Mouse (Mus musculus): ENCODE results near the gene E130116L18Rik. TPM values are rescaled to one million over a fixed set of nuclear protein-coding genes. Genes with fewer than 3 reads are reported as not detected.
A peak's percentile ranks its signal among the peaks of the same experiment; 100 is the strongest.
"Not testable (repeated sequence)": the region's sequence is repeated elsewhere in the genome, so short reads cannot be mapped to it uniquely, and the experiment has no call there.

The E130116L18Rik gene
- polyA plus RNA-seq, 1 experiment, result not detected

GRCm38 (mm10) chr5:25252825-25253544, 30.0 kb upstream of the E130116L18Rik start:
- Histone ChIP-seq H3K27ac (ENCODE audit: insufficient read depth, low read depth, low read length) (peak overlapping the region; percentile 83), H3K36me3 (ENCODE audit: control insufficient read depth, insufficient read depth, low read length) (peaks cover 11% of the 10 kb centered on the region), H3K4me1 (ENCODE audit: control insufficient read depth, insufficient read depth, insufficient read length, low read length) (peaks cover 17% of the 10 kb centered on the region), H3K27me3 (ENCODE audit: control insufficient read depth, insufficient read depth, low read length) (no peaks in the 10 kb centered on the region), H3K4me3 (ENCODE audit: low read depth, low read length) (no peak overlapping the region)
- TF ChIP-seq CTCF (IDR thresholded peaks at IDR 0.05; ENCODE audit: extremely low read depth, insufficient read length, insufficient replicate concordance, low read depth, low read length) (no peak), POLR2A (IDR thresholded peaks at IDR 0.05; ENCODE audit: low read depth, low read length) (no peak)
- WGBS, result 35% methylated on average over 8 of the region's 8 CpGs

- no peaks in the 10 kb centered on the region for H3K27me3 ChIP-seq (ENCODE audit: control insufficient read depth, insufficient read depth, low read length)
- peaks cover 17% of the 10 kb centered on the region for H3K4me1 ChIP-seq (ENCODE audit: control insufficient read depth, insufficient read depth, insufficient read length, low read length)
- no peak overlapping the region for H3K4me3 ChIP-seq (ENCODE audit: low read depth, low read length)
- H3K27ac ChIP-seq (ENCODE audit: insufficient read depth, low read depth, low read length), result peak overlapping the region; percentile 86
- 26% methylated on average over 2 of the region's 2 CpGs for WGBS
- TF ChIP-seq CTCF (IDR thresholded peaks at IDR 0.05; ENCODE audit: extremely low read depth, insufficient read length, insufficient replicate concordance, low read depth, low read length) (no peak), POLR2A (IDR thresholded peaks at IDR 0.05; ENCODE audit: low read depth, low read length) (no peak)
- H3K36me3 ChIP-seq (ENCODE audit: control insufficient read depth, insufficient read depth, low read length), result peaks cover 10% of the 10 kb centered on the region
Observed at GRCm38 (mm10) chr5:25252423-25252822, 29.5 kb upstream of the E130116L18Rik start.

DNA sequence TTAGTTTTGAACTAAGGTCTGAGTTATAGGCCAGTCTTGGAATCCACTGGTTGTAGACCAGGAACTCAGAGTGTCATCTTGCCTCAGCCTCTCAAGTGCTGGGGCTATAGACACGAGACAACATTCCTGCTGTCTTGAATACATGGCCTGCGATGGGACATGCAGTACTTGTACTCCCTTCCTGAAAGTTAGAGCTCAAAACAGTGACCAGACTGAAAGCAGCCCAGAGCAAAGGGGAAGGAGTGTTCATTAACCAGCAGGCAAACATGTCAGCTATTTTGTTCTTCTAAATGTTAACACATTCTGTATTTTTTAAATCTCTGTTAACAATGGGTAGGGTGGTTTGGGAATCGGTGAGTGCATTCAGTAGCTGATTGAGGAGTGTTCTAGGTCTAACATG, 24.1 kb upstream of the E130116L18Rik start:
- peaks cover 7% of the 10 kb centered on the region; the same call in 1 of the 2 replicates for H3K4me1 ChIP-seq (ENCODE audit: control insufficient read depth, insufficient read depth, insufficient read length, low read length)
- H3K27ac ChIP-seq (ENCODE audit: insufficient read depth, low read depth, low read length), result no peak overlapping the region
- H3K36me3 ChIP-seq (ENCODE audit: control insufficient read depth, insufficient read depth, low read length), result peaks cover 2% of the 10 kb centered on the region; the same call in 1 of the 2 replicates
- H3K27me3 ChIP-seq (ENCODE audit: control insufficient read depth, insufficient read depth, low read length), result no peaks in the 10 kb centered on the region
- H3K4me3 ChIP-seq (ENCODE audit: low read depth, low read length), result no peak overlapping the region
- TF ChIP-seq POLR2A (IDR thresholded peaks at IDR 0.05; ENCODE audit: low read depth, low read length) (no peak), CTCF (IDR thresholded peaks at IDR 0.05; ENCODE audit: extremely low read depth, insufficient read length, insufficient replicate concordance, low read depth, low read length) (no peak)
- WGBS, result 48% methylated on average over 3 of the region's 3 CpGs

DNA sequence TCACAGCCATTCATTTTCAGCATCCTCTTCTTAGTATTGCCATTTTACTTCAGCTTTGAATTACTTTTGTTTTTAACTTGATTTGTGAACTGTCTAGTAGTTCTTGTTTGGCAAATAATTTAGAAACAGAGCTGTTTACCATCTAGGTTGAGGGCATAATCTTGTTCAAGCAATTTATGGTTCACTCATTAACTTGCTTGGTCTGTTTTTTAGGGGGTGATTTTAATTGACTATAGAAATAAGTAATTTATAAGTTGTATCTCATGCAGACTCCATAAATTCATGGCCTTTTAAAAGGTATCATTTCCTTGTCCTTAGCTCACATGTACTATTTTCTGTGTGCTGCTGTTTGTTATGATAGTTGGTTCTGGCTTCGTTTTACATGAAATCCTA, 23.5 kb upstream of the E130116L18Rik start:
- no peaks in the 10 kb centered on the region for H3K27me3 ChIP-seq (ENCODE audit: control insufficient read depth, insufficient read depth, low read length)

GRCm38 (mm10) chr5:25245806-25246472, 23.0 kb upstream of the E130116L18Rik start:
- no peaks in the 10 kb centered on the region for H3K36me3 ChIP-seq (ENCODE audit: control insufficient read depth, insufficient read depth, low read length)

More for the DNA sequence above, 23.5 kb upstream of the E130116L18Rik start:
- Histone ChIP-seq H3K4me3 (ENCODE audit: low read depth, low read length) (no peak overlapping the region), H3K27ac (ENCODE audit: insufficient read depth, low read depth, low read length) (no peak overlapping the region), H3K36me3 (ENCODE audit: control insufficient read depth, insufficient read depth, low read length) (peaks cover 2% of the 10 kb centered on the region; the same call in 1 of the 2 replicates), H3K4me1 (ENCODE audit: control insufficient read depth, insufficient read depth, insufficient read length, low read length) (peaks cover 3% of the 10 kb centered on the region; the same call in 1 of the 2 replicates)
- no peak for TF ChIP-seq POLR2A (IDR thresholded peaks at IDR 0.05; ENCODE audit: low read depth, low read length)
- WGBS, result 41% methylated on average over 1 of the region's 1 CpGs

DNA sequence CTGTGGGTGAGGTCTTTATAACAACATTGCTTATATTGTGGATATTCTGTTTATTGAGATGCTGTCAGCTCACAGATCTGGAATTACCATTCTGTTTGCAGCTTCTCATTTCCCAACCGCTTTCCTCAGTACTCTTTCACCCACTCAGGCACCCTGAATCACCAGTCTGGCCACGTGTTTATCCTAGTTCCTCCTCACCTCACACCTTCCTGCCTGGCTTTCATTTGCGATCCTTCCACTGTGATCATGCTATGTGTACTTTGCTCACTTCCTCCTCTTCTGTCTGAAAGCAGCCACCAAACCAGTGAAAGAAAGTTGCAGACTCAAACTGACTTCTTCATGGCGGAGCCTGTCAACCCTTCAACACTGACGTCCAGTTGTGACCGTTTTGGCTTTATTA, 20.1 kb upstream of the E130116L18Rik start:
- TF ChIP-seq CTCF (IDR thresholded peaks at IDR 0.05; ENCODE audit: extremely low read depth, insufficient read length, insufficient replicate concordance, low read depth, low read length) (no peak), POLR2A (IDR thresholded peaks at IDR 0.05; ENCODE audit: low read depth, low read length) (no peak)
- no peaks in the 10 kb centered on the region for H3K27me3 ChIP-seq (ENCODE audit: control insufficient read depth, insufficient read depth, low read length)
- 56% methylated on average over 6 of the region's 6 CpGs for WGBS
- peaks cover 3% of the 10 kb centered on the region; the same call in 1 of the 2 replicates for H3K4me1 ChIP-seq (ENCODE audit: control insufficient read depth, insufficient read depth, insufficient read length, low read length)
- H3K4me3 ChIP-seq (ENCODE audit: low read depth, low read length), result no peak overlapping the region
- peaks cover 5% of the 10 kb centered on the region; the same call in 1 of the 2 replicates for H3K36me3 ChIP-seq (ENCODE audit: control insufficient read depth, insufficient read depth, low read length)
- no peak overlapping the region for H3K27ac ChIP-seq (ENCODE audit: insufficient read depth, low read depth, low read length)

More at GRCm38 (mm10) chr5:25245806-25246472, 23.0 kb upstream of the E130116L18Rik start:
- Histone ChIP-seq H3K4me3 (ENCODE audit: low read depth, low read length) (no peak overlapping the region), H3K27ac (ENCODE audit: insufficient read depth, low read depth, low read length) (no peak overlapping the region), H3K4me1 (ENCODE audit: control insufficient read depth, insufficient read depth, insufficient read length, low read length) (peaks cover 3% of the 10 kb centered on the region; the same call in 1 of the 2 replicates), H3K27me3 (ENCODE audit: control insufficient read depth, insufficient read depth, low read length) (no peaks in the 10 kb centered on the region)
- TF ChIP-seq POLR2A (IDR thresholded peaks at IDR 0.05; ENCODE audit: low read depth, low read length), result no peak
- TF ChIP-seq CTCF (IDR thresholded peaks at IDR 0.05; ENCODE audit: extremely low read depth, insufficient read length, insufficient replicate concordance, low read depth, low read length), result no peak
- WGBS, result 79% methylated on average over 10 of the region's 10 CpGs

GRCm38 (mm10) chr5:25224377-25224776, 1.4 kb upstream of the E130116L18Rik start:
- not testable (repeated sequence) for H3K27me3 ChIP-seq (ENCODE audit: control insufficient read depth, insufficient read depth, low read length); H3K36me3 ChIP-seq (ENCODE audit: control insufficient read depth, insufficient read depth, low read length); H3K4me3 ChIP-seq (ENCODE audit: low read depth, low read length); H3K4me1 ChIP-seq (ENCODE audit: control insufficient read depth, insufficient read depth, insufficient read length, low read length); H3K27ac ChIP-seq (ENCODE audit: insufficient read depth, low read depth, low read length)
- WGBS, result 90% methylated on average over 1 of the region's 1 CpGs

Data from small intestine, adult 2 months (tissue).